Mouse (Mus musculus): ENCODE data around the gene AC131692.1. TPM values are rescaled to one million over a fixed set of nuclear protein-coding genes. Genes with fewer than 3 reads are reported as not detected.

AC131692.1 gene
- polyA plus RNA-seq, 1 experiment from 2014 or later = 0.20 TPM

DNA sequence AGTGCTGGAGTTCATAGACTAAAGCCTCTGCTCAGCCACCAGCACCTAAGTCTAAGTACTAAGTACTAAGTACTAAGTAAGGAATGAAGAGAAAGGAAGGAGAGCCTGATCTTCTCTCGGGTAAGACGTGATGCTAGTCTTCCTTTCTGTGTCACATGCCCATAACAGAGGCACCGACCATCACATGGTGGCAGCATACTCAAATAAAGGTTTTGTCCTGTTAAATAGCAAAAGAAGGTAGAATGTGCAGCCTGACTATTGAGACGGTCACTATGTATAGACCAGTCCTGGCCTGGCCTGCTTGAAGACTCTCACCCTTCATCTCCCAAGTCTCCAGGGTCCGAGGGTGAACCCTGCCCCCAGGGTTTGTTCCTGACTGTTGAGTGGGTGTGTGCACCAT lies 50.6 kb downstream of the AC131692.1 start:
- no peaks in the 10 kb centered on the region for H3K36me3 ChIP-seq
- no peak overlapping the region for H3K9ac ChIP-seq
- no peak for ATAC-seq
- H3K4me1 ChIP-seq = peaks cover 13% of the 10 kb centered on the region
- no peak overlapping the region for H3K27ac ChIP-seq
- H3K9me3 ChIP-seq (replicated peaks) = no peaks in the 10 kb centered on the region
- no peak overlapping the region for H3K4me2 ChIP-seq
- peaks cover 8% of the 10 kb centered on the region for H3K27me3 ChIP-seq (replicated peaks)
- 62% methylated on average over 5 of the region's 5 CpGs for WGBS (ENCODE audit: insufficient replicate concordance)
- H3K4me3 ChIP-seq = no peak overlapping the region

Small RNA genes lying within 50 kb of the gene (microRNA-seq; reads per million reads assigned to microRNA genes)
- gene Mir6988 = 1.4 reads per million

Other genes with a start within 250 kb of the AC131692.1 start
- 22.1 and 24.2 TPM in 2 replicates for gene Frmd8, start 219.1 kb upstream of the AC131692.1 start, polyA plus RNA-seq (2016; fragmentation: Nextera tagmentation; extraction: Ambion mirVana)
- 7.5 and 7.7 TPM in 2 replicates for gene Slc25a45, start 216.6 kb upstream of the AC131692.1 start, polyA plus RNA-seq (2016; fragmentation: Nextera tagmentation; extraction: Ambion mirVana)
- 3.2 and 3.5 TPM in 2 replicates for gene Tigd3, start 200.3 kb upstream of the AC131692.1 start, polyA plus RNA-seq (2016; fragmentation: Nextera tagmentation; extraction: Ambion mirVana)
- gene Dpf2, start 181.4 kb upstream of the AC131692.1 start, polyA plus RNA-seq (2016; fragmentation: Nextera tagmentation; extraction: Ambion mirVana) = 73.2 and 74.9 TPM in 2 replicates
- gene Cdc42ep2, start 169.6 kb upstream of the AC131692.1 start, polyA plus RNA-seq (2016; fragmentation: Nextera tagmentation; extraction: Ambion mirVana) = 3.4 and 3.6 TPM in 2 replicates
- 79.7 and 83.2 TPM in 2 replicates for gene Pola2, start 130.2 kb upstream of the AC131692.1 start, polyA plus RNA-seq (2016; fragmentation: Nextera tagmentation; extraction: Ambion mirVana)
- gene Slc22a20, start 108.3 kb upstream of the AC131692.1 start, polyA plus RNA-seq (2016; fragmentation: Nextera tagmentation; extraction: Ambion mirVana) = not detected in 2 replicates
- 37.7 and 38.5 TPM in 2 replicates for gene Capn1, start 78.5 kb upstream of the AC131692.1 start, polyA plus RNA-seq (2016; fragmentation: Nextera tagmentation; extraction: Ambion mirVana)
- 17.4 and 19.4 TPM in 2 replicates for gene Syvn1, start 47.8 kb upstream of the AC131692.1 start, polyA plus RNA-seq (2016; fragmentation: Nextera tagmentation; extraction: Ambion mirVana)
- gene Mrpl49, start 36.6 kb upstream of the AC131692.1 start, polyA plus RNA-seq (2016; fragmentation: Nextera tagmentation; extraction: Ambion mirVana) = 58.0 and 62.7 TPM in 2 replicates
- 699 and 700 TPM in 2 replicates for gene Fau, start 36.6 kb upstream of the AC131692.1 start, polyA plus RNA-seq (2016; fragmentation: Nextera tagmentation; extraction: Ambion mirVana)
- 31.1 and 31.8 TPM in 2 replicates for gene Znhit2, start 33.2 kb upstream of the AC131692.1 start, polyA plus RNA-seq (2016; fragmentation: Nextera tagmentation; extraction: Ambion mirVana)
- gene Tm7sf2, start 26.0 kb upstream of the AC131692.1 start, polyA plus RNA-seq (2016; fragmentation: Nextera tagmentation; extraction: Ambion mirVana) = 30.0 and 31.4 TPM in 2 replicates
- 35.8 and 39.9 TPM in 2 replicates for gene Vps51, start 17.2 kb upstream of the AC131692.1 start, polyA plus RNA-seq (2016; fragmentation: Nextera tagmentation; extraction: Ambion mirVana)
- not detected in 2 replicates for gene Tmem262, start 14.4 kb upstream of the AC131692.1 start, polyA plus RNA-seq (2016; fragmentation: Nextera tagmentation; extraction: Ambion mirVana)
- 0.37 and 1.4 TPM in 2 replicates for gene Gm28374, start 12.2 kb upstream of the AC131692.1 start, polyA plus RNA-seq (2016; fragmentation: Nextera tagmentation; extraction: Ambion mirVana)
- 26.6 and 28.5 TPM in 2 replicates for gene Zfpl1, start 9.5 kb upstream of the AC131692.1 start, polyA plus RNA-seq (2016; fragmentation: Nextera tagmentation; extraction: Ambion mirVana)
- gene Cdca5, start 9.4 kb upstream of the AC131692.1 start, polyA plus RNA-seq (2016; fragmentation: Nextera tagmentation; extraction: Ambion mirVana) = 36.2 and 42.2 TPM in 2 replicates
- gene Naaladl1, start 11.4 kb downstream of the AC131692.1 start, polyA plus RNA-seq (2016; fragmentation: Nextera tagmentation; extraction: Ambion mirVana) = 2.6 and 2.8 TPM in 2 replicates
- 38.8 and 41.6 TPM in 2 replicates for gene Sac3d1, start 24.2 kb downstream of the AC131692.1 start, polyA plus RNA-seq (2016; fragmentation: Nextera tagmentation; extraction: Ambion mirVana)
- gene Snx15, start 33.9 kb downstream of the AC131692.1 start, polyA plus RNA-seq (2016; fragmentation: Nextera tagmentation; extraction: Ambion mirVana) = 41.7 and 44.7 TPM in 2 replicates
- gene Batf2, start 46.6 kb downstream of the AC131692.1 start, polyA plus RNA-seq (2016; fragmentation: Nextera tagmentation; extraction: Ambion mirVana) = 0.10 and 0.15 TPM in 2 replicates
- 46.1 and 47.7 TPM in 2 replicates for gene Arl2, start 47.1 kb downstream of the AC131692.1 start, polyA plus RNA-seq (2016; fragmentation: Nextera tagmentation; extraction: Ambion mirVana)
- gene Majin, start 90.0 kb downstream of the AC131692.1 start, polyA plus RNA-seq (2016; fragmentation: Nextera tagmentation; extraction: Ambion mirVana) = not detected in 2 replicates
- not detected in 2 replicates for gene Gpha2, start 132.0 kb downstream of the AC131692.1 start, polyA plus RNA-seq (2016; fragmentation: Nextera tagmentation; extraction: Ambion mirVana)
- 6.4 TPM in 2 replicates for gene Ppp2r5b, start 141.5 kb downstream of the AC131692.1 start, polyA plus RNA-seq (2016; fragmentation: Nextera tagmentation; extraction: Ambion mirVana)
- 7.1 and 8.2 TPM in 2 replicates for gene Atg2a, start 147.2 kb downstream of the AC131692.1 start, polyA plus RNA-seq (2016; fragmentation: Nextera tagmentation; extraction: Ambion mirVana)
- gene Ehd1, start 182.3 kb downstream of the AC131692.1 start, polyA plus RNA-seq (2016; fragmentation: Nextera tagmentation; extraction: Ambion mirVana) = 85.4 and 91.9 TPM in 2 replicates
- 0.20 TPM in 2 replicates for gene Cdc42bpg, start 212.0 kb downstream of the AC131692.1 start, polyA plus RNA-seq (2016; fragmentation: Nextera tagmentation; extraction: Ambion mirVana)
- 48.6 and 49.4 TPM in 2 replicates for gene Men1, start 240.6 kb downstream of the AC131692.1 start, polyA plus RNA-seq (2016; fragmentation: Nextera tagmentation; extraction: Ambion mirVana)
- gene Map4k2, start 246.7 kb downstream of the AC131692.1 start, polyA plus RNA-seq (2016; fragmentation: Nextera tagmentation; extraction: Ambion mirVana) = 9.2 and 9.3 TPM in 2 replicates